Mouse (Mus musculus): ENCODE measurements around the gene Borcs7. TPM values are rescaled to one million over a fixed set of nuclear protein-coding genes. Genes with fewer than 3 reads are reported as not detected.

Gene Borcs7
- polyA plus RNA-seq (2015; fragmentation: Nextera tagmentation; extraction: Ambion mirVana), result 17.1 and 18.7 TPM in 2 replicates

DNA sequence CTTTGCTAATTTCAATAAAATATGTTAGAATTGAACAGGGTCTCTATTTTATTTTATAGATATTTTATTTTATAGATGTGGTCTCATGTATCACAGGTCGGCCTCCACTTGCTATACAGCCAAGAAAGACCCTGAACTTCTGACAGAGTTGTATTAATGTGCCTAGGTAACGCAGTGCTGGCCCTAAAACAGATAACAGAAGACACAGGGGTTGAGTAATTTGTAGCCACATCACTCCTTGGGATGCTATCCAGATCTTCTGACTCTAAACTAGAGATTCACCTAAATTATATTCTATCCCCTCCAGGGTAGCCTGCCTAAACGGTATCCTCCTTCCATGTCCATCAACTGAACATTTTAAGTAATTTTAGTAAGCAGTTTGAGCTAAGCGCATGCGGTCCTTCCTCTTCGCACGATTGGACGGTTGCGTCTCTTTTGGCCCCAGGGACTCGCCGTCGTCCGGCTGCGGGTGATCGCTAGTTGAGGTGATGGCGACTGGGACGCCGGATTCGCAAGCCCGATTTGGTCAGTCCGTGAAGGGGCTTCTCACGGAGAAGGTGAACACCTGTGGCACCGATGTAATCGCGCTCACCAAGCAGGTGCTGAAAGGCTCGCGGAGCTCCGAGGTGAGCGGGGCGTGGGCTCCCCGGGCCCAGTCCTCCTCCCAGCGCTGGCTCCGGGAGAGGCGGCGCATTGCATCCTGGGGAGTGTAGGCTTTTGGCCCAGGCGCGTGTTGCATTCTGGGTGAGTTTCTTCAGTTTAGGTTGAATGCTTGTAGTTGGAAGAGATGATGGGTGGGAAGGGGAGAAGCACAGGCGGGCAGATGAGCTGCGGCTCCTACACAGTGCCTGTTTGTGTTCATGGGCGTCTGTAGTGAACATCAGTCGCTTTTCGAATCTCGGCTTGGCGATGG is at the start of gene Borcs7:
Gene Borcs7, plus strand, starts transcription at position 447 of the 913 bp plus-strand sequence.

DNA sequence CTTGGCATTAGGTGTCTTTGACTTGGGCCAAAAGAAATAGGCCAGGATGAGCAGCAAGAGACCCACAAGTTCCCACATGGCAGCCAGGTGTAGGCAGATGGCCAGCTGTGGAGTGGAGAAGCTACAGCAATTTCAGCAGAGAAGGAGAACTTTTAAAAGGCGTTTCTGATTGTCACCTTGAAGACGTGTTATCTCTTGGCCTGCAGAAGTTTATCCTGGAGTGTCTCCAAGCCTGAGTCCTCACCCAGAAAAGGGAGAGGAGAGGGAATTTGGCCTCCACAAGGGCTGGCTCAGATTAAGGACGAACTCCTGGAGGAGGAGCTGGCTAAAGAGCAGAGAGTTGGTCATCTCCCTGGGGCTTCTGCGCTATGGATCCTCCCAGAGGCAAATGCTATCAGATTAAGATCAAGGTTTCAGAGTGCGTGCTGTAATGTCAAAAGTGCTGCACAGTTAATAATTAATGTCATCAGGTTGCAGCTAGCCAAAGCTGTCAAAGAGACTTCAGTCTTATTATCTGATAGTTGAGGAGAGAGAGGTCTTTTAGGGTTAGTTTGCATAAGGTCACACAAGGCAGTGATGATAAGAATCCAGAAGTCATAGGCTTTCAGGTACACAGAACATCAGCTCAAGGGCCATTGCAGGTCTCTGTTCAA is 16.8 kb upstream of the Borcs7 start, which contains the start of gene Cyp17a1:
Gene Cyp17a1, minus strand, starts transcription at position 407 of the 653 bp plus-strand sequence.

DNA sequence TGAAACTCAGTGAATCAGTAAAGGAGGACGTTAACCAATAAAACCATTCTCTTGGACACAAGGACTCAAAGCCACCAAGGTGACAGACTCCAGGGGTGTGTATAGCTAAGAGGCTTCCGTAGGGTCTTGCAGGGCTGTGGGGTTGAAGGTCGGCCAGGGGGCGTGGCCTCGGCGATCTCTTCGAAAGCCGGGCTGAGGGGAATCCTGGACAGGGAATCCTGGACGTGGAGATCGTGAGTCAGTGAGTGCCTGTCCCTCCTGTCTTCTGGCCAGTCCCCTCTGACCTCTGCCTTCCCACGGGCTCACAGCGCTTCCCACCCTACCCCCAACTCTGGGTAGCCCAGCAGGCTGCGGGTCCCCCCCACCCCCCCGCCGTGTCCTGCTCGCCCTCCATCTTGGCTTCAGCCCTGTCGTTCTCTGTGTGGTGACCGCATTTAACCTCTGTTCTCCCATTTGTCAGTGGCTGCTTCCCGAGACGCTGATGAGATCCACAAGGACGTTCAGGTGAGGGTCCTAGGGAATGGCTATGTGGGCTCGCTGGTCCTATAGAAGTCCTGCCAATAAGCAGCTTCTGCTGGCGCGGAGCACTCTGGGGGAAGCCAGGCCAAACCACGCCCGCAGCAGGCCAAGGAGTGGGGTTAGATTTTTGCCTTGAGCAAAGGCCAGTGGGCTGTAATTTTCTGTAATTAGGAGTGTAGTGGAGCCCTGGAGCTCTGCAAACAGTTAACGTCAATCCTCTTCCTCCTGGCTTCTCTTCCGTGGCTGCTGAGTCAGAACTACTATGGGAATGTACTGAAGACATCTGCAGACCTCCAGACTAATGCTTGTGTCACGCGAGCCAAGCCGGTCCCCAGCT is 17.8 kb downstream of the Borcs7 start, which contains the start of gene As3mt:
Gene As3mt, plus strand, starts transcription at position 163 of the 856 bp plus-strand sequence.

Other genes with a start within 250 kb of the Borcs7 start
- 13.8 and 14.1 TPM in 2 replicates for gene Trim8, start 188.2 kb upstream of the Borcs7 start, polyA plus RNA-seq (2015; fragmentation: Nextera tagmentation; extraction: Ambion mirVana)
- 74.2 and 74.4 TPM in 2 replicates for gene Arl3, start 116.7 kb upstream of the Borcs7 start, polyA plus RNA-seq (2015; fragmentation: Nextera tagmentation; extraction: Ambion mirVana)
- 7.5 and 8.7 TPM in 2 replicates for gene Sfxn2, start 116.5 kb upstream of the Borcs7 start, polyA plus RNA-seq (2015; fragmentation: Nextera tagmentation; extraction: Ambion mirVana)
- 32.4 and 32.7 TPM in 2 replicates for gene Wbp1l, start 90.8 kb upstream of the Borcs7 start, polyA plus RNA-seq (2015; fragmentation: Nextera tagmentation; extraction: Ambion mirVana)
- gene Cyp17a1, start 16.7 kb upstream of the Borcs7 start, polyA plus RNA-seq (2015; fragmentation: Nextera tagmentation; extraction: Ambion mirVana), result 0.12 TPM in 1 of 2 replicates, not detected in the other
- 42.1 and 44.6 TPM in 2 replicates for gene As3mt, start 17.6 kb downstream of the Borcs7 start, polyA plus RNA-seq (2015; fragmentation: Nextera tagmentation; extraction: Ambion mirVana)
- gene Cnnm2, start 71.7 kb downstream of the Borcs7 start, polyA plus RNA-seq (2015; fragmentation: Nextera tagmentation; extraction: Ambion mirVana), result 1.3 and 3.0 TPM in 2 replicates